Mouse (Mus musculus): ENCODE data around the gene Tapbp. TPM values are rescaled to one million over a fixed set of nuclear protein-coding genes. Genes with fewer than 3 reads are reported as not detected.

The Tapbp gene
- polyA plus RNA-seq, 1 experiment = 75.7 TPM

GRCm38 (mm10) chr17:33911813-33912414 lies 3.8 kb upstream of the Tapbp start:
- no peak overlapping the region for H3K27ac ChIP-seq (replicated peaks; ENCODE audit: low read depth, low read length)
- peaks cover 5% of the 10 kb centered on the region; the same call in 1 of the 2 replicates for H3K4me1 ChIP-seq (ENCODE audit: control insufficient read depth, insufficient read depth, insufficient read length, low read length)
- no peak overlapping the region for H3K4me3 ChIP-seq (ENCODE audit: insufficient read depth, low read depth, low read length)

GRCm38 (mm10) chr17:33913264-33913663 lies 2.4 kb upstream of the Tapbp start:
- peaks cover 10% of the 10 kb centered on the region; the same call in 1 of the 2 replicates for H3K4me1 ChIP-seq (ENCODE audit: control insufficient read depth, insufficient read depth, insufficient read length, low read length)
- no peak overlapping the region for H3K4me3 ChIP-seq (ENCODE audit: insufficient read depth, low read depth, low read length)
- no peak overlapping the region for H3K27ac ChIP-seq (replicated peaks; ENCODE audit: low read depth, low read length)

DNA sequence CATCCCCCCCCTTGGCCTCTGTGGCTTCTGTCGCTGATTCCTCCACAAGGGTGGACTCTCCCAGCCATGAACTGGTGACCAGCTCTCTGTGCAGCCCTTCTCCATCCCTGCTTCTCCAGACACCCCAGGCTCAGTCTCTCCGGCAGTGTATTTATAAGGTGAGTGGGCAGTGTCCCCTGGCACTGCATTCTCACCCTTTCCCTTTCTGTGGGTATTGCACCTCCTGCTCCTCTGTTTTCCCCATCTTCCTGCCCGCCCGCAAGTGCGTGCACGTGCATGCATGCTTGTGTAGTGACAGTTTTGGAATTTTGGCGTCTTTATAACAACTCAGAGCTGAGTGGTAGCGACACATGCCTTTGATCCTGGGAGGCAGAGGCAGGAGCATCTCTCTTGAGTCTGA lies 1.8 kb upstream of the Tapbp start:
- no peak overlapping the region for H3K4me3 ChIP-seq (ENCODE audit: insufficient read depth, low read depth, low read length)
- no peak overlapping the region for H3K27ac ChIP-seq (replicated peaks; ENCODE audit: low read depth, low read length)
- H3K4me1 ChIP-seq (ENCODE audit: control insufficient read depth, insufficient read depth, insufficient read length, low read length) = peaks cover 13% of the 10 kb centered on the region; the same call in 1 of the 2 replicates

DNA sequence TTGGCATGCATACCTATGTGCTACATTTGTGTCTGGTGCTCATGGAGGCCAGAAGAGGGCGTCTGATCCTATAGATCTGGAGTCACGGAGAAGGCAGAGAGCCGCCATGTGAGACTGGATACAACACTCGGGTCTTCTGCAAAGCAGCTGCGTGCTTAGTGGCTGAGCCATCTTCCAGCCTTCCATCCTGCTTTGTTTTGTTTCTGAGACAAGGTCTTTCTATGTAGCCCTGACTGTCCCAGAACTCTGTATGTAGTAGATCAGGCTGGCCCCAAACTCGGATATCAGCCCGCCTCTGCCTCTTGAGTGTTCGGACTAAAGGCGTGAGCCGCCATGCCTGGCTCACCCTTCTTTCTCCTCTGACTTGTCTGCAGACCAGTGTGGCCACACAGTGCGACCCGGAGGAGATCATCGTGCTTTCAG lies 719 bp upstream of the Tapbp start:
- Histone ChIP-seq H3K4me3 (ENCODE audit: insufficient read depth, low read depth, low read length) (no peak overlapping the region), H3K4me1 (ENCODE audit: control insufficient read depth, insufficient read depth, insufficient read length, low read length) (peaks cover 13% of the 10 kb centered on the region; the same call in 1 of the 2 replicates), H3K27ac (replicated peaks; ENCODE audit: low read depth, low read length) (no peak overlapping the region)

DNA sequence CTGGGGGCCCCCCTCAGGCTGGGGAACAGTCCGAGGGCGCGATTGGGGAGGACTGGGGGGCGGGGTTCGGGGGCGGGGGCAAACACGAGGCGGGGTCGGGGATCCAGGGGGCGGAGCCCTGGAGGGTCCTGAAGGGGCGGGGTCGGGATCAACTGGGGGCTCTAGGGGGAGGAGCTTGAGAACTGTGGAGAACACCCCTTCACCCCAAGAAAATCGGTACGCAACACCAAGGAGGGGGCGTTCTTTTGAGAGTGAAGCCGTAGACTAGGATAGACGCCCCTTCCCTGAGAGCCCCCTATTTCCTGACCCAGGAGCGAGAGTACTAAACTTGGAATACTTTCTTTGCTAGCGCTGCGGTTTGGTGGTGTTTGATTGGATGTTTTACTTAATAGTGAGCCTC lies 595 bp downstream of the Tapbp start:
- no peak overlapping the region for H3K27ac ChIP-seq (replicated peaks; ENCODE audit: low read depth, low read length)
- H3K4me3 ChIP-seq (ENCODE audit: insufficient read depth, low read depth, low read length) = peak overlapping the region; percentile 96
- H3K4me1 ChIP-seq (ENCODE audit: control insufficient read depth, insufficient read depth, insufficient read length, low read length) = peaks cover 10% of the 10 kb centered on the region; the same call in 1 of the 2 replicates

DNA sequence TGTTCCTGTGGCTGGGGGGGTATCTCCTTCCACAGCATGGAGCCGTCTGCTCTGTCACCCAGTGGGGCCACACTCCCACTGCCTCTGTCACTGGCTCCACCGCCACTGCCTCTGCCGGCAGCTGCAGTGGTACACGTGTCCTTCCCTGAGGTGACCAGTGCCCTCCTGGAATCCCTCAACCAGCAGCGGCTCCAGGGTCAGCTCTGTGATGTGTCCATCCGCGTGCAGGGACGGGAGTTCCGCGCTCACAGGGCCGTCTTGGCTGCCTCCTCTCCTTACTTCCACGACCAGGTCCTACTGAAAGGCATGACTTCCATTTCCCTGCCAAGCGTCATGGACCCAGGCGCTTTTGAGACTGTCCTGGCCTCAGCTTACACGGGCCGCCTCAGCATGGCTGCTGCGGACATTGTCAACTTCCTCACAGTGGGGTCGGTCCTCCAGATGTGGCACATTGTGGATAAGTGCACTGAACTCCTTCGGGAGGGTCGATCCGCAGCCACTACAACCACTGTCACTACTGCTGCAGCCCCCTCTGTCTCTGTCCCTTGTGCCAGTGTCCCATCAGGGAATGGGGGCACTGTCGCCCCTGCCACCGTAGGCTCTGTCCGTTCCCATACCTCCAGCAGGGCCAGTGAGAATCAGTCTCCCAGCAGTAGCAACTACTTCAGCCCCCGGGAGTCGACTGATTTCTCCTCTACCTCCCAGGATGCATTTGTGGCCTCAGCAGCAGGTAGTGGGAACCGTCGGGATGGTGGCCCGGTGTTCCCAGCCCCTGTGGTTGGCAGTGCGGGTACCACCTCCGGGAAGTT lies 1.4 kb downstream of the Tapbp start:
- peaks cover 10% of the 10 kb centered on the region; the same call in 1 of the 2 replicates for H3K4me1 ChIP-seq (ENCODE audit: control insufficient read depth, insufficient read depth, insufficient read length, low read length)
- H3K4me3 ChIP-seq (ENCODE audit: insufficient read depth, low read depth, low read length) = peak overlapping the region; percentile 96
- no peak overlapping the region for H3K27ac ChIP-seq (replicated peaks; ENCODE audit: low read depth, low read length)

DNA sequence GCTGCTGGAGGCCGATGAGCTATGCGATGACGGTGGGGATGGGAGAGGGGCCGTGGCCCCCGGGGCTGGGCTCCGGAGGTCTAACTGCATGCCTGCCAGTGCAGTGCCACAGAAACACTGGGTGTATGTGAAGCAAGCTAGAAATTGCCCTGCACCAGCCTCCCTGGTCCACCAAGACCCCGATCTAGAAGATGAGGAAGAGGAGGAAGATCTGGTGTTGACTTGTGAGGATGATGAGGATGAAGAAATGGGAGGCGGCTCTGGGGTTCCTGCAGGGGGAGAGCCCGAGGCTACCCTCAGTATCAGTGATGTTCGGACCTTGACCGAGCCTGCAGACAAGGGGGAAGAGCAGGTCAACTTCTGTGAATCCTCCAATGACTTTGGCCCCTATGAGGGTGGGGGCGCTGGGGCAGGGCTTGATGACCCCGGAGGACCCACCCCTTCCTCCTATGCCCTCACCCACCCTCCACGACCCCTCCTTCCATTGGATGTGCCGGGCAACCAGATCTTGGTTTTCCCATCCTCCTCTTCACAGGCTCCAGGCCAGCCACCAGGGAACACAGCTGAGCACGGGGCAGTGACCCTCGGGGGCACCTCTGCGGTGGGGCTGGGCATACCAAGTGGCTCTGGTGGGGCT lies 2.1 kb downstream of the Tapbp start:
- H3K27ac ChIP-seq (replicated peaks; ENCODE audit: low read depth, low read length) = no peak overlapping the region
- H3K4me1 ChIP-seq (ENCODE audit: control insufficient read depth, insufficient read depth, insufficient read length, low read length) = peaks cover 10% of the 10 kb centered on the region; the same call in 1 of the 2 replicates

GRCm38 (mm10) chr17:33918293-33919203 lies 2.8 kb downstream of the Tapbp start:
- Histone ChIP-seq H3K4me3 (ENCODE audit: insufficient read depth, low read depth, low read length) (peak overlapping the region; percentile 96), H3K27ac (replicated peaks; ENCODE audit: low read depth, low read length) (peak overlapping the region; percentile 85), H3K4me1 (ENCODE audit: control insufficient read depth, insufficient read depth, insufficient read length, low read length) (peaks cover 10% of the 10 kb centered on the region; the same call in 1 of the 2 replicates)

More for the DNA sequence above, 2.1 kb downstream of the Tapbp start:
- H3K4me3 ChIP-seq (ENCODE audit: insufficient read depth, low read depth, low read length) = peak overlapping the region; percentile 96; the same call in 1 of the 2 replicates

GRCm38 (mm10) chr17:33919351-33920281 lies 3.9 kb downstream of the Tapbp start:
- H3K4me3 ChIP-seq (ENCODE audit: insufficient read depth, low read depth, low read length) = peak overlapping the region; percentile 96
- peak overlapping the region; percentile 85 for H3K27ac ChIP-seq (replicated peaks; ENCODE audit: low read depth, low read length)
- peaks cover 10% of the 10 kb centered on the region; the same call in 1 of the 2 replicates for H3K4me1 ChIP-seq (ENCODE audit: control insufficient read depth, insufficient read depth, insufficient read length, low read length)

DNA sequence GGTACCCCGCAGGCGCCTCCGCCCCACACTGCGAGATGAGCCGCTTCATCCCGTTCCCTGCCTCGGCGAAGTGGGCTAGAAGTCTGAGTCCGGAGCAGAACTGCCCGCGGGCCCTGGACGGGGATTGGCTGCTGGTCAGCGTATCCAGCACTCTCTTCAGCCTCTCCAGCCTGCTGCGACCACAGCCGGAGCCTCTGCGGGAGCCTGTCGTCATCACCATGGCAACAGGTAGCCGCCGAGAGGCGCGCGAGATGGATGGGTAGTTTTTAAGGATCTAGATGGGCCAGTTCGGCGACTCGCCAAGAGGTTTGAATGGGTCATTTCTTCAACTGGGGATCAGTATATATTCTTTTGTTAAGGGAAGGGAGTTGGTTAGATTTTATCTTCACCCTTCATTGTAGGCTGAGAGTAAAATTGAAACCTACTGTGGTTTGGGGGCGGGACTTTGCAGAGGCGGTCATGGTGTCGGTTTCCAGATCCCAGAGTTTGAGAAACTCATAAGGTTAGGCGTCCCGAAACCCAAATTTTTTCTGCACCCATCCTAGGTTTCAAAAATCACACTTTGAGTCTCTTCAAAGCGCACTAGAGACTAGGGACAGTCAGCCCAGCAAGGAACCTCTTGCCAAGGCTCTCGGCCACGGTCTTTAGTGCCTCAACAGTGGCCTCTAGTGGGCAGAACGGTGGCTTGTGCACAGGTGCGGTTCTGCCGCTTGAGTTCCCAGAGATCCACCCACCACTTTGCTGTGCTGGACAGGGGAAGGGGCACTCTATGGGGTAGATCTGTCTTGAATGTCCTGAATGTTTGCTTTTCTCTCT lies 4.8 kb downstream of the Tapbp start:
- Histone ChIP-seq H3K4me1 (ENCODE audit: control insufficient read depth, insufficient read depth, insufficient read length, low read length) (peaks cover 10% of the 10 kb centered on the region; the same call in 1 of the 2 replicates), H3K27ac (replicated peaks; ENCODE audit: low read depth, low read length) (peak overlapping the region; percentile 85)

GRCm38 (mm10) chr17:33921361-33921760 lies 5.7 kb downstream of the Tapbp start:
- H3K4me1 ChIP-seq (ENCODE audit: control insufficient read depth, insufficient read depth, insufficient read length, low read length) = peaks cover 10% of the 10 kb centered on the region; the same call in 1 of the 2 replicates
- no peak overlapping the region for H3K4me3 ChIP-seq (ENCODE audit: insufficient read depth, low read depth, low read length)
- H3K27ac ChIP-seq (replicated peaks; ENCODE audit: low read depth, low read length) = no peak overlapping the region

More for the DNA sequence above, 4.8 kb downstream of the Tapbp start:
- peak overlapping the region; percentile 96 for H3K4me3 ChIP-seq (ENCODE audit: insufficient read depth, low read depth, low read length)

DNA sequence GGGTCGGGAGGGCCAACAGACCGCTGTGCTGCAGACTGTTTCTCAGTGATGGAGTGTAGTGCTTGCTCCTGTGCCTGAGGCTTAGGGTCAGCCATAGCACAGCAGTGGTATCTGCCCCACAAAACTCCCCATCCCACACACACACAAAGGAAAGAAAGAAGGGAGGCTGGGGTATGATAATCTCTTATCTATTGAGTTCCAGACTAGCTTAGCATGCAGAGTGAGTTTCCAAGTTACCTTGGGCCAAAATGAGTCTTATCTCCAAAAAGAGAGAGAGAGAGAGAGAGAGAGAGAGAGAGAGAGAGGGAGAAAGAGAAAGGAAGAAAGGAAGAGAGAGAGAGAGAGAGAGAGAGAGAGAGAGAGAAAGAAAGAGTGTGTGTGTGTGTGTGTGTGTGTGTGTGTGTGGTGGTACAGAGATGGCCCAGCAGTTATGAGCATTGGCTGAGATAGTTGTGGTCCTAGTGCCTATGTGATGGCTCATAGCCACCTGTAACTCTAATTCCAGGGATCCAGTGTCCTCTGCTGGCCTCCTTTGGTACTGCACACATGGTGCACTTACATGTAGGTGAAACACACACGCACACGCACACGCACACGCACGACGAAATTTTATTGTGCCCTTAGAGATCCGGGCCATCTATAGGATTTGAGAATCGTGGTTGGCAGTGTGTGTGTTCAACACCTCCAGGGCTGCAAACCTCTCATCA lies 9.0 kb downstream of the Tapbp start:
- Histone ChIP-seq H3K4me1 (ENCODE audit: control insufficient read depth, insufficient read depth, insufficient read length, low read length) (no peaks in the 10 kb centered on the region), H3K4me3 (ENCODE audit: insufficient read depth, low read depth, low read length) (no peak overlapping the region), H3K27ac (replicated peaks; ENCODE audit: low read depth, low read length) (no peak overlapping the region)
